Mouse (Mus musculus) mesoderm, embryonic 11.5 days (tissue): ENCODE measurements around the gene Mrps11.
A peak's percentile ranks its signal among the peaks of the same experiment; 100 is the strongest.

Source experiments
- DNase-seq: peaks from one replicate; pipeline ENCODE4 v3.0.0-alpha.2; 2012; ENCODE audit warnings: low read depth, low spot score

The Mrps11 gene

GRCm38 (mm10) chr7:78782639-78783581 is at the start of gene Mrps11, which contains the start of gene Mrpl46:
Gene Mrps11 (plus strand): TSS chr7:78783119.
Gene Mrpl46 (minus strand): TSS chr7:78783531.
- peak; percentile 86 for DNase-seq

DNA sequence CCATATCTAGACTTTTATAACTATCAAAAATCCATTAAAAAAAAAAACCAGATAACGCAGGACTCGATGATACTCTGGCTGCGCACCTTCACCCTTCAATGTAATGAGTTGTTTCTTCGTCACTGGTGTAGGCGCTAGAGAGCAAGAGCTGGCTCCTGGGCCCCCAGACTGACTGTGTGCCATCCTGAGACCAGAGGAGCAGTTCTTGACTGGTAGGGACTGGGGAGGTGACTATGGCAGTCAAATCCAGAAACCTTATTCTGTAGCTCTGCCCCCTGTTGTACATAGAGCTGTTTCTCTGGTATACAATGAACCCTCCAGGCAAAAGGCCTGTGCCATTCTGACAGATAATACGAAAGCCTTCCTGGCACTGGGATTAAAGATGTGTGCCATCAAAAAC is 45.7 kb upstream of the Mrps11 start:
- no peak for DNase-seq

GRCm38 (mm10) chr7:78737614-78738210 is 45.2 kb upstream of the Mrps11 start, which contains the start of gene Ntrk3:
Gene Ntrk3 (minus strand): TSS chr7:78738012.
- no peak for DNase-seq

DNA sequence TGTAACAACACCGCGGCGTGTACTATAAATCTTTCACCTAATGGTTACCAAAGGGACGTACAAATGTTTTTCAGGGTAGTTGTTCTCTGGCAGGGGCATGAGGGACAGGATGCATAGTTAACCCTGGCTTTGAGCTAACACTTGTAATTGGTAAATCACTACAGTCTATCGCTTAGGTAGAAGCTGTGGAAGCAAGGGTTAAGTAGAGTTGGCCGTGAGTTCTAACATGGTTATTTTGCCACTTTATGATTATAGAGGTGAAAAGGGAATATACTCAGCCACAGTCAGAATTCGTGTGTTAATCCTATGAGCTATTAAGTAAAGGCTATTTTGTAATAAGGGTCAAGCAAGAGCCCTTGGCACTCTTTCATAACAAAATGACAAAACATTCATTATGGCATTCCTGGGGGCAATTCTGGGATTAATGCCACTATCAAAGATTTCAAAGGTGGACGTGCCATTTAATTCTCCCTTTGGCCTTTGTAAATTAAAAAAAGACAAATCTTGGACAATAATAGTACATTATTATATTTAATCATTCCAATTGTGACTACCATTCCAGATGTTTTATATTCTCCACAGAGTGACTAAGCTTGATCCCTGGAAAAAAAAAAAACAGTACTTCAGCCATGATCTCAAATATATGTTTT is 43.4 kb upstream of the Mrps11 start:
- DNase-seq: no peak

- DNase-seq: peak; percentile 12
These were observed 39.1 kb upstream of the Mrps11 start for GRCm38 (mm10) chr7:78743731-78744385.

- DNase-seq: no peak
These were observed 30.0 kb upstream of the Mrps11 start for GRCm38 (mm10) chr7:78752961-78753360.

GRCm38 (mm10) chr7:78753752-78754457 is 29.0 kb upstream of the Mrps11 start:
- DNase-seq: no peak

GRCm38 (mm10) chr7:78754458-78755000 is 28.4 kb upstream of the Mrps11 start:
- no peak for DNase-seq

- no peak for DNase-seq
These were observed 19.1 kb upstream of the Mrps11 start for GRCm38 (mm10) chr7:78763801-78764200.

DNA sequence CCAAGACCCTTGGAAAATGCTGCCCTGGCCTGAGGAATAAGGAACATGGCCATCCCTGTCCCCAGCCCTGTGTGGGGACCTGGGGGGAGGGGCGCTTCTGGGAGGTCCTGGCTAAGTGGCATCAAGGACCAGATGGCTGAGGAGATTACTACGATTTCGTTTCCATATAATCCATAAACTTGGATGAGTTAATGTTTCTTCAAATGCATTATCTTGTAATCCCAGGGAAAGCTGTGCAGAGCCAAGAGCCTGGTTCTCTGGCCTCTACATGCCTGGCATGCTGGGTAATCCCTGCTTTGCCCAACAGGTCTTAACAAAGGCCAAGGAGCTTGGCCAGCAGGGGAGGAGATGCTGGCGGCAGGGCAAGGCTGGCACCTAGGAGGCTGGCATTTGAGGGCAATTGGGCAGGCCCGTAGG is 17.7 kb upstream of the Mrps11 start:
- no peak for DNase-seq

DNA sequence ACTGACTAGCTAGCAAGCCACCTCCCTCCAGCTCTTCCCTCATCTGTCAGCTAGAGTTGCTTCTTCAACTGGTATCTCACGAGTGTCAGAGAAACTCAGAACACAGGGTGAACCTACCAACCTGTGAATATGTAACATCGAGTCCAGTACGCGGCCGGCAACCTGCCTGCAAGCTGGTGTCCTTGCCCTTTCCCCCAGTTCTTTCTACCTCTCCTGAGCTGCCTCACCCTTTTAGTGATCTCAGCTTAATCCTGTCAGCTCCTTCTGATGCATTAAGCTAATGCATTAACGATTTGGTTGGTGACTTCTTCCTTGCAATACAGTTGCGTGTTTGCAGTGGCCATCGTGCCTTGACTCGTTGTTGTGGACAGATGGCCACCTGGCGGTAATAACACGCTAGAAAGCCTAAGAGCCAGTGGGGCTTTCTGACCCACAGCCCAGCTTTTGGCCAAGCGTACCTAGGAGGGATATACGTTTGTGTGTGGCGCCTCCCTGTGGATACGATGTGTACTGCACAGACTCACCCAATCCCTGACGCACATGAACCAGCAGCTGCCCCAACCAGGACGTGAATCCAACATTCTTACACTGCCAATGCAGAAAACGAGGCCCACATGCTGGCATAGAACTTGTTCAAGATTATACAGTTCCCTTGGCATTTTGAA is 16.8 kb upstream of the Mrps11 start:
- DNase-seq: peak; percentile 91

DNA sequence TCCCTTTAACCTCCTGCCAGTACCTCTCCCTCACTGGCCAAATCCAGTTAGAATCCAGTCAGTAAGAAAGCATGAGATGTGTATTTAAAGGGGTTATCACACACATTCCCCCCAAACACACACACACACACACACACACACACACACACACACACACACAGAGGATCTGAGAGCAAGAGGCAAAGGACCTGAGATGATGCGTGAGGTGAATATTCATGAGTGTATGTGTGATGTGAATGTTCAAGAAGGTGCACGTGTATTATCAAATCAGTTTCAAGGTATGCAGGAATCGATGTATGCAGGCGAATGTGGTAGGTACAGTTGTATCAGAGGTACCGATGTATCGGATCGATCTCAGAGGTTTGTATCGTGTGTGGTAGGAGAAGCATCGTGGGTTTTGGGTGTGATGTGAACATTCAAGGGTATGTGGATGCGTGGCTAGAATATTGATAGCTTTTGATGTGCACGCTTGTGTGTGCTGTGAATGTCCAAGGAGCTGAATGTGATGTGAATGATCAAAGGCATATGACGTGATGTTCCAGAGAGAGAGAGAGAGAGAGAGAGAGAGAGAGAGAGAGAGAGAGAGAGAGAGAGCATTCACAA is 14.9 kb upstream of the Mrps11 start:
- DNase-seq: no peak

DNA sequence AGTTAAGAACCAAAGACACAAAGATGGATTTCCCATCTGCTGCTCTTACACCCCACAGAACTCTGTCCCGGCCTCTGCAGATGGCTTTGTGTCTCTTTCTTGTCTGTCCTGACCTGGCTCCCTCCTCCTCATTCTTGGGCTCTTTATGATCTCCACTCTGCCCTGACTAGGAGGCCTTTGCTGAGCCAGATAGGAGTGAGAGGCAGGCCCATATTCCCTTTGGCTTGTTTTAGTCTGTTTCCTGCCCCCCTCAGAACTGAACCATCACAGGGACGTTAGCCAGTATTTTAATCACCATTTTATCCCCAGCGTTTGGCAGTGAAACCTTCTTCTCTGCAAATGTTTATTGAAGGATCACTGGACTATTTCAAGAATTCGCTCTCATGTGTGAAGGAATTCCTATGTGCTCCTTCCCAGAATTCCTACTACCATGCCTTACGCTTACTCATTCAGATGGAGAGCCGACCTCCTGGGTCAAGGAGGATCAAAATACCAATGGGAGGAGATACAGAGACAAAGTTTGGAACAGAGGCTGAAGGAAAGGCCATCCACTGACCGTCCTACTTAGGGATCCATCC is 13.8 kb upstream of the Mrps11 start:
- no peak for DNase-seq

DNA sequence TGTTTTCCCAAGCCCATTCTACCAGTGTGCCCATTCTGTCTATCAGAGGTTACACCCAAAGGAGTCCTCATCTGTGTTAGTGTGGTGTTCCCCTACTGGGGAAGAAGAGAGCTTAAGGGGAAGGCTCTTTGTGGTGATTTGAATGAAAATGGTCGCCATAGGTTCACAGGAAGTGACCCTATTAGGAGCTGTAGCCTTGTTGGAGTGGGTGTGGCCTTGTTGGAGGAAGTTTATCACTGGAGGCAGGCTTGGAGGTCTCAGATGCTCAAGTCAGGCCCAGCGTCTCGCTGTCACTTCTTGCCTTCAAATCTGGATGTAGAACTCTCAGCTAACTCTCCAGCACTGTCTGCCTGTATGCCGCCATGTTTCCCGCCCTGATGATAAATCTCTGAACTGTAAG is 12.0 kb upstream of the Mrps11 start:
- no peak for DNase-seq

DNA sequence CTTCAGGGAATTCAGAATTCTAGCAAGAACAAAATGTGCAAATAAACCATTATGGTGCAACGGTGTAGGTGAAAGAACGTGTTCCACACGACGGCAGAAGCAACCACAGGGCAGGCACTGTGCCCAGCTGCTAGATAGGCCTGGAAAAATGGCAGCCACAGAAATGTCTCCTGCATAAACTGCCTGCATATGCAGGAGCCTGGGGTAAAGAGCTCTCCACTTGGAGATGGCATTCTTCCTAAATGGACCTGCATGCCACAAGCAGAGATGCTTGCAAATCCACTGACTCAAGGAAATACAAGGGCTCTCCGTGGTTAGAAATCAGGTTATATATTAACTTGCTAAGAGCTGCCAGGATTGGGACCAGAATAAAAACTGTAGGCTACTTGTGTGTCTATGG is 4.2 kb upstream of the Mrps11 start:
- DNase-seq: no peak

DNA sequence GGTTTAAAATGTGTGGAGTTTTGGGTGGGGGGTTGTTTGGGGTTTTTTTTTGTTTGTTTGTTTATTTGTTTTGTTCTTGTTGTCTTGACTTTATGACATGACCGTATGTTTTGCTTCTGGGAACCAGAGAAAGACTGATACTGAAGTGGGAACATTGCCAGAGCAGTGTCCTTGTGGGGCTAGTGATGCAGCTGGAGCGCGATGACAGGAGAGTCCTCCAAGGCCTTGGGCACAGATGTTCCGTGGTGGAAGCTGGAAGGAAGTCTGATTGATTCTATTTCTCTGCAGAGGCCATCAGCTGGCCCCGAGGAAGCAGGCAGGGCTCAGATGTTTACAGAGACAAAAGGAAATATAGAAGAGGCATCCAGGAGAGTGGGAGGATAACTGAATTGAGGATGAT is 3.0 kb downstream of the Mrps11 start:
- no peak for DNase-seq

DNA sequence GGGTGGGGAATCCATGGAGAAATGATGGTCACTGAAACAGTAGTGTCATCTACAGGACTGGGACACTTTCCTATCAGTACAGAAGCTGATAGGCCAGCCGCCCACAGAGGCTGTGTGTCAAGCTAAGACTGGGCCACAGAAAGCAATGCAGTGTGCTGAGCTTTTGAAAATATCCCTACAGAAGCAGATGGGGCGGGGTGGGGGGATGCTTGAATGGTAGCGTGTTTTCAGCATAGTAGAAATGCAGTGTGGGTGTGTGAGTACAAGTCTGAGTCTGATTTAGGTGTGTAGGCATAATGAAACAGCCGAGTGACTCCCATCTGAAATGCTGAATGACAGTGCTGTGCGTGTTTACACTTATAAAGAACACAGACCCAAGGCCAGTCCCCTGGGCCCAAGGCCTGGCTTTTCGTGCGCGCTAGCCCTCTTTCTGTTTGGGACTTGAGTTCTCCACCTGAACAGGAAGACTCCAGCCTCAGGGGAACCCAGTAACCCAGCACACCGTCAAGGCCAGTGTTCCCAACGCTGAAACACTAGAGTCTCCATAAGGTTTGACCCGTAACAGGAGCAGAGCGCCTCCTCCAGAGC is 5.0 kb downstream of the Mrps11 start:
- DNase-seq: no peak

- peak; percentile 75 for DNase-seq
These were observed 8.7 kb downstream of the Mrps11 start for GRCm38 (mm10) chr7:78791359-78792222.
